Mouse (Mus musculus) lung, postnatal 0 days (tissue): Measurements from ENCODE around the gene Hmgn3. TPM values are rescaled to one million over a fixed set of nuclear protein-coding genes. Genes with fewer than 3 reads are reported as not detected.

Experiments
- ATAC-seq: fragments of 200-750 bp; cut with Nextera tagmentation; 2 replicates; pipeline ENCODE4 v1.8.0; 2017; ENCODE audit warnings: moderate library complexity
- DNase-seq: peaks from one replicate; pipeline ENCODE4 v3.0.0-alpha.2; 2016; ENCODE audit warnings: low spot score
- H3K27ac ChIP-seq: fragments of 300-500 bp; sonication (generic); 2 replicates; pipeline ENCODE4 v1.5.1; 2014; ENCODE audit warnings: antibody characterized with exemption, mild to moderate bottlenecking, low read length, mixed read lengths
- H3K27me3 ChIP-seq: fragments of 300-500 bp; sonication (generic); replicated peaks from 2 replicates; pipeline ENCODE4 v1.6.1; 2014; ENCODE audit warnings: low read length, mixed read lengths; ENCODE audit not compliant: insufficient read depth
- H3K36me3 ChIP-seq: fragments of 300-500 bp; sonication (generic); 2 replicates; pipeline ENCODE4 v1.6.1; 2014; ENCODE audit warnings: low read length, mixed read lengths; ENCODE audit not compliant: insufficient read depth
- H3K4me1 ChIP-seq: fragments of 300-500 bp; sonication (generic); 2 replicates; pipeline ENCODE4 v1.6.1; 2014; ENCODE audit warnings: antibody characterized with exemption, low read depth, low read length, mixed read lengths; ENCODE audit not compliant: insufficient read depth
- H3K4me2 ChIP-seq: fragments of 300-500 bp; sonication (generic); replicated peaks from 2 replicates; pipeline ENCODE4 v1.6.1; 2014; ENCODE audit warnings: low read depth, mild to moderate bottlenecking, low read length, moderate library complexity, mixed read lengths
- H3K4me3 ChIP-seq: fragments of 300-500 bp; sonication (generic); 2 replicates; pipeline ENCODE4 v1.5.1; 2014; ENCODE audit warnings: low read depth, low read length
- H3K9ac ChIP-seq: fragments of 300-500 bp; sonication (generic); replicated peaks from 2 replicates; pipeline ENCODE4 v1.6.1; 2014; ENCODE audit warnings: low read depth, mild to moderate bottlenecking
- H3K9me3 ChIP-seq: fragments of 300-500 bp; sonication (generic); 2 replicates; pipeline ENCODE4 v1.6.1; 2016; ENCODE audit warnings: low read length, mixed read lengths
- CTCF ChIP-seq: IDR thresholded peaks from 2 replicates; pipeline ENCODE4 v1.5.1; 2016; ENCODE audit warnings: antibody characterized with exemption, mild to moderate bottlenecking
- EP300 ChIP-seq: IDR thresholded peaks from 2 replicates; pipeline ENCODE4 v1.6.1; 2016; ENCODE audit warnings: antibody characterized with exemption, mild to moderate bottlenecking, control low read depth
- WGBS: fragments of 180-500 bp; shearing (Covaris S2); extraction: QIAGEN DNeasy Blood & Tissue Kit; methylation state at CpG from one replicate; pipeline ENCODE4 v1.1.7; 2014; 5-methylcytosine and 5-hydroxymethylcytosine counted together
- polyA plus RNA-seq: library from polyadenylated mRNA; unstranded; fragments of >200 nt; fragmentation: Nextera tagmentation; extraction: Ambion mirVana; gene quantifications from 2 replicates; pipeline ENCODE4 v1.2.1, GENCODE M21; 2015

Hmgn3 gene
- 32.7 and 36.9 TPM in 2 replicates for polyA plus RNA-seq

- H3K27me3 ChIP-seq, result no peaks in the 10 kb centered on the region
- TF ChIP-seq CTCF, result no peak
- no peak for TF ChIP-seq EP300
- no peaks in the 10 kb centered on the region for H3K9me3 ChIP-seq
- H3K4me2 ChIP-seq, result peak within 1 kb of the TSS; percentile 90
- no peak within 1 kb of the TSS for H3K9ac ChIP-seq
- peak within 1 kb of the TSS; percentile 45 for H3K4me3 ChIP-seq
- no peaks in the 10 kb centered on the region for H3K36me3 ChIP-seq
- H3K4me1 ChIP-seq, result no peaks in the 10 kb centered on the region
- DNase-seq (peak; percentile 93), ATAC-seq (peak; percentile 98)
- no peak within 1 kb of the TSS for H3K27ac ChIP-seq
- WGBS, result 8% methylated on average over 28 of the region's 28 CpGs
Observed at GRCm38 (mm10) chr9:83146446-83147188, at the start of gene Hmgn3. Hmgn3 (minus strand) TSS chr9:83146685.

GRCm38 (mm10) chr9:83195765-83196164, 49.3 kb upstream of the Hmgn3 start:
- Histone ChIP-seq H3K4me1 (no peaks in the 10 kb centered on the region), H3K27ac (no peak overlapping the region), H3K9me3 (no peaks in the 10 kb centered on the region), H3K9ac (no peak overlapping the region), H3K36me3 (no peaks in the 10 kb centered on the region), H3K27me3 (no peaks in the 10 kb centered on the region), H3K4me2 (no peak overlapping the region), H3K4me3 (no peak overlapping the region)
- TF ChIP-seq CTCF, result no peak
- 66% methylated on average over 10 of the region's 10 CpGs for WGBS
- DNase-seq (no peak), ATAC-seq (no peak)

GRCm38 (mm10) chr9:83195007-83195406, 48.5 kb upstream of the Hmgn3 start:
- WGBS, result 64% methylated on average over 6 of the region's 6 CpGs
- Histone ChIP-seq H3K27ac (no peak overlapping the region), H3K36me3 (no peaks in the 10 kb centered on the region), H3K9me3 (no peaks in the 10 kb centered on the region), H3K27me3 (no peaks in the 10 kb centered on the region), H3K4me3 (no peak overlapping the region), H3K4me1 (no peaks in the 10 kb centered on the region), H3K4me2 (no peak overlapping the region), H3K9ac (no peak overlapping the region)
- ATAC-seq, result no peak
- peak; percentile 10 for DNase-seq
- no peak for TF ChIP-seq CTCF
- no peak for TF ChIP-seq EP300

- 71% methylated on average over 2 of the region's 2 CpGs for WGBS
- Histone ChIP-seq H3K9me3 (no peaks in the 10 kb centered on the region), H3K4me2 (no peak overlapping the region), H3K27me3 (no peaks in the 10 kb centered on the region), H3K4me1 (no peaks in the 10 kb centered on the region), H3K4me3 (no peak overlapping the region), H3K9ac (no peak overlapping the region), H3K36me3 (no peaks in the 10 kb centered on the region), H3K27ac (no peak overlapping the region)
- TF ChIP-seq EP300 (no peak), CTCF (no peak)
- DNase-seq (no peak), ATAC-seq (no peak)
Observed at GRCm38 (mm10) chr9:83187752-83188151, 41.3 kb upstream of the Hmgn3 start.

GRCm38 (mm10) chr9:83145591-83146445, 667 bp downstream of the Hmgn3 start:
- 3% methylated on average over 53 of the region's 53 CpGs for WGBS

GRCm38 (mm10) chr9:83129831-83130230, 16.7 kb downstream of the Hmgn3 start:
- ATAC-seq (no peak), DNase-seq (no peak)
- WGBS, result 90% methylated on average over 4 of the region's 4 CpGs
- no peaks in the 10 kb centered on the region for H3K27me3 ChIP-seq
- no peak overlapping the region for H3K27ac ChIP-seq
- H3K9ac ChIP-seq, result no peak overlapping the region
- no peaks in the 10 kb centered on the region for H3K9me3 ChIP-seq
- H3K4me3 ChIP-seq, result no peak overlapping the region
- H3K4me1 ChIP-seq, result no peaks in the 10 kb centered on the region
- no peaks in the 10 kb centered on the region for H3K36me3 ChIP-seq
- no peak overlapping the region for H3K4me2 ChIP-seq
- TF ChIP-seq EP300, result no peak
- no peak for TF ChIP-seq CTCF

More at GRCm38 (mm10) chr9:83145591-83146445, 667 bp downstream of the Hmgn3 start:
- no peaks in the 10 kb centered on the region for H3K4me1 ChIP-seq
- ATAC-seq, result peak; percentile 74
- no peak for TF ChIP-seq EP300
- no peak for TF ChIP-seq CTCF
- no peak overlapping the region for H3K9ac ChIP-seq
- no peaks in the 10 kb centered on the region for H3K27me3 ChIP-seq
- no peaks in the 10 kb centered on the region for H3K9me3 ChIP-seq
- H3K4me2 ChIP-seq, result peak overlapping the region; percentile 90
- peak overlapping the region; percentile 45 for H3K4me3 ChIP-seq
- H3K36me3 ChIP-seq, result no peaks in the 10 kb centered on the region
- DNase-seq, result peak; percentile 48
- H3K27ac ChIP-seq, result no peak overlapping the region
